15 mouse cellular contexts compared by ENCODE assay signal in genomic region chr5:145016761-145017160, GRCm38 (mm10). TPM values are rescaled to one million over a fixed set of nuclear protein-coding genes. Genes with fewer than 3 reads are reported as not detected.
"Had no signal": no experiment of that assay in that cellular context is flagged by ENCODE, and none has a peak within 500 bp of the region (broad histone marks: within the 10 kb centered on the region; RNA-seq: fewer than 3 reads in every experiment).

No protein-coding gene starts in this region.

RNA-seq across cellular contexts. Expression of gene Gm4871, which starts 15.8 kb away (rescaled TPM):
- total RNA-seq: layer of hippocampus, postnatal 14 days; left cerebral cortex, postnatal 25 days; megakaryocyte-erythroid progenitor cell, adult 5-6 weeks had no signal
- polyA plus RNA-seq: kidney, embryonic 15.5 days; limb, embryonic 10.5 days; limb, embryonic 13.5 days; liver, embryonic 12.5 days; liver, embryonic 15.5 days; lung, adult 2 months; midbrain, embryonic 11.5 days; midbrain, embryonic 14.5 days; neural tube, embryonic 12.5 days; neural tube, embryonic 15.5 days; stomach, embryonic 14.5 days; thymus, postnatal 0 days had no signal

RNA-seq across cellular contexts. Expression of gene 1700018F24Rik, which starts 26.0 kb away (rescaled TPM):
- total RNA-seq: layer of hippocampus, postnatal 14 days; left cerebral cortex, postnatal 25 days; megakaryocyte-erythroid progenitor cell, adult 5-6 weeks had no signal
- polyA plus RNA-seq: kidney, embryonic 15.5 days; limb, embryonic 10.5 days; limb, embryonic 13.5 days; liver, embryonic 12.5 days; liver, embryonic 15.5 days; lung, adult 2 months; midbrain, embryonic 11.5 days; midbrain, embryonic 14.5 days; neural tube, embryonic 12.5 days; neural tube, embryonic 15.5 days; stomach, embryonic 14.5 days; thymus, postnatal 0 days had no signal
